Mouse (Mus musculus): Measurements from ENCODE around the gene Ptpre. TPM values are rescaled to one million over a fixed set of nuclear protein-coding genes. Genes with fewer than 3 reads are reported as not detected.

Gene Ptpre
- polyA plus RNA-seq, 1 experiment from 2014 or later = 2.4 TPM

DNA sequence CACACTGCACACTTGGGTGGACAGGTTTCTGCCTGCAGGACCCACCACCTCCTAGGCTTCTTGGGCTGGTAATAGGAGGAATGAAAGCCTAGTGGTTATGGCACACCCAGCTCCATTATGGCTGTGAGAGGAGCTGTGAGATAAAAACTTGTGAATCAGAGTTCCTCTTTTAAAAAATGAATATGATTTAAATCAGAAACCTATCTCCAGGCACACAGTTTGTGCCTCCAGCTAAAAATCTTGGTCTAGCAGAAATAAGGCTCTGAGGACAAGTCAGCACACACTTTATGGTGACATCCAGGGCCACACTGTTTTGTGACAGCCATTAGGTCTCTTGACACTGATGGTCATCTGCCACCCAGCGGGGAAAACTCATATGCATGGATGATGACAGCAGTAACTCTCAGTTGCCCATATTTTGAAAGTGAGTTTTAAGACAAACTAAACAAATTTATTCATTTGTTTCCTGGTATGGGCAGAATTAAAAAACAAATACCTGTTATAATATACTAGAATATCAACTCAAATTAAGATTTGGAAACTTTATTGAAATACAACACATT lies 47.9 kb downstream of the Ptpre start:
- Histone ChIP-seq H3K27ac (ENCODE audit: low read length) (no peak overlapping the region), H3K4me1 (ENCODE audit: control insufficient read depth, insufficient read depth, low read length) (no peaks in the 10 kb centered on the region), H3K9ac (ENCODE audit: low read depth, low read length) (no peak overlapping the region), H3K4me3 (ENCODE audit: low read length) (no peak overlapping the region), H3K9me3 (ENCODE audit: control insufficient read depth, low read length) (no peaks in the 10 kb centered on the region), H3K36me3 (ENCODE audit: control insufficient read depth, insufficient read depth, low read length) (no peaks in the 10 kb centered on the region), H3K27me3 (replicated peaks; ENCODE audit: control insufficient read depth, insufficient read depth, low read length) (no peaks in the 10 kb centered on the region), H3K4me2 (ENCODE audit: low read depth, low read length) (no peak overlapping the region)
- ATAC-seq = no peak
- WGBS = 81% methylated on average over 1 of the region's 1 CpGs

DNA sequence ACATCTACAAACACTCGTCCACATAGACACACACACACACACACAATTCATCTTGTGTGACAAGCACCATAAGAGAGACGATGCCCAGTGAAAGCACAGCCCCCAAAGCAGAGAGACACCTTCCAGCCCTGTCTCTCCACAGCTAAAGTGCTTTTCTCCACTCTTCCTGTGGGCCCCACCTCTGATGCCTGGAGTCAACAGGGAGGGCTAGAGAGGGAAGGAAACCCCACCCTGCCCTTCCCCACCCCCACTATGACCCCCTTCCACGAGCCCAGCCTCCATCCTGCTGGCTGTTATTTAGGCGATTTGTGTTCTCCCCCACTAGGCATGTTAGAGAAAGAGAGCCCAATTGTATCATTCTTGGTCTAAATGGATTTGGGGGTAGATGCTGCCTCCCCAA lies 49.1 kb downstream of the Ptpre start:
- H3K4me1 ChIP-seq (ENCODE audit: control insufficient read depth, insufficient read depth, low read length) = no peaks in the 10 kb centered on the region
- no peak overlapping the region for H3K27ac ChIP-seq (ENCODE audit: low read length)
- H3K4me2 ChIP-seq (ENCODE audit: low read depth, low read length) = no peak overlapping the region
- no peaks in the 10 kb centered on the region for H3K9me3 ChIP-seq (ENCODE audit: control insufficient read depth, low read length)
- no peak for ATAC-seq
- H3K9ac ChIP-seq (ENCODE audit: low read depth, low read length) = no peak overlapping the region
- H3K36me3 ChIP-seq (ENCODE audit: control insufficient read depth, insufficient read depth, low read length) = no peaks in the 10 kb centered on the region
- no peak overlapping the region for H3K4me3 ChIP-seq (ENCODE audit: low read length)
- H3K27me3 ChIP-seq (replicated peaks; ENCODE audit: control insufficient read depth, insufficient read depth, low read length) = no peaks in the 10 kb centered on the region
- WGBS = 39% methylated on average over 4 of the region's 4 CpGs

DNA sequence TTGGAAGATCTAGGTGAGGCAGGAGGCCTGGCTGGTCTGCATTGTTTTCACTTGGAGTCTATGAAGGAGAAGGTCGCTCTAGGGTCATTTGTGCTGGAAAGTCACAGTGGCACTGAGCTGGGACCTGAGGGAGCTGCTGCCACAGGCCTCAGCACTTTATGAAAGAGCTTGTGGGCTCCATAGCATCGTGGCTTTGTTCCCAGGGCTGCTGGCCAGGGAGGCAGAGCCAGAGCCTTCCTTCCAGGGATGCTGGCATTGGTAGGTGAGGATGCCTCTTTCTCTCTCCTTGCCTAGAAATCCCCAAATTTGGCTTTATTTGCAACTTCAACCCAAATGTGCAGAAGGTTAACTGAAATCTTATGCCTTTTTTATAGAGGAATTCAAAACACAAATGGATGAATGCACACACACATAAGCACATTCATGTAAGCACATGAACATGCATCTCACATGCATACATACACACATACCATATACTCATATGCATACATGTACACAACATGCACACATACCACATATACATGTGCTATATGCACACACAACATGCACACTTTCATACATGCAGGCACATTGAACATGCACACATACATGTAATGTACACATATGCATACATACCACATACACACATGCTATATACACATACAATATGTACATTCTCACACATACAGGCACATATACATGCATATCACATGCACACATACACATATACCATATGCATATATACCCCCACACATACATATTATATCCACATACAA lies 50.7 kb downstream of the Ptpre start:
- WGBS = 55% methylated on average over 2 of the region's 2 CpGs
- Histone ChIP-seq H3K27me3 (replicated peaks; ENCODE audit: control insufficient read depth, insufficient read depth, low read length) (no peaks in the 10 kb centered on the region), H3K36me3 (ENCODE audit: control insufficient read depth, insufficient read depth, low read length) (no peaks in the 10 kb centered on the region)

DNA sequence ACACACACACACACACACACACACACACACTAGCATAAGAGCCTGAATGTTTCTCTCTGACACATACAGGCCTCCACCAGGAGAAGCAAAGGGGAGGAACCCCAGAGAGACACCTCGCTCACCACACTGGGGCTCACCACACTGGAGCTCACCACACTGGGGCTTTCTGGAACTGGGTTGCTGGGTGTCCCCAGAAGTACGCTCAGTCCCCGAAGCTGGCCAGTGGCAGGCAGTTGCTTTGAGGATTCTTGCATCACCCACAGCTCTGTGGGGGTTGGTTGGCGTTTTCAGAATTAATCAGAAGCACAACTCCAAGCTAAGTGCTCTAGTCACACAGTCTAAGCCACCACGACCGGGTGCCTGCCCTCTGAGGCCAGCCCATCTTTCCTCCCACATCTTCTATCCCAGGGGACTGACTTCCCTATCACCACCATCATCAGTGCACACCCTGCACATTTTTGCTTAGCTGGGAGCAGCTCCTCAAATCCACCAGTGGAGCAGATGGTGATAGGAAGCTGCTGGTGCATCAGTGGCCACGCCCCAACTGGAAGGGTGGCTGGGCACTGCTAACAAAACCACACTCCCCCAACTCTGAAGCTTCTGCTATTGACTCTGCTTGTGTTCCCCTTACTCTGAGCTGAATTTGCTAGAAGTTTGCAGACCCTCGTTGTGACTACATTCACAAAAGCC lies 51.5 kb downstream of the Ptpre start:
- Histone ChIP-seq H3K4me2 (ENCODE audit: low read depth, low read length) (no peak overlapping the region), H3K36me3 (ENCODE audit: control insufficient read depth, insufficient read depth, low read length) (no peaks in the 10 kb centered on the region), H3K4me1 (ENCODE audit: control insufficient read depth, insufficient read depth, low read length) (no peaks in the 10 kb centered on the region), H3K9me3 (ENCODE audit: control insufficient read depth, low read length) (no peaks in the 10 kb centered on the region), H3K4me3 (ENCODE audit: low read length) (no peak overlapping the region), H3K27ac (ENCODE audit: low read length) (no peak overlapping the region), H3K27me3 (replicated peaks; ENCODE audit: control insufficient read depth, insufficient read depth, low read length) (no peaks in the 10 kb centered on the region), H3K9ac (ENCODE audit: low read depth, low read length) (no peak overlapping the region)
- 79% methylated on average over 8 of the region's 8 CpGs for WGBS
- ATAC-seq = no peak

More for the DNA sequence above, 50.7 kb downstream of the Ptpre start:
- Histone ChIP-seq H3K4me3 (ENCODE audit: low read length) (no peak overlapping the region), H3K4me2 (ENCODE audit: low read depth, low read length) (no peak overlapping the region), H3K9ac (ENCODE audit: low read depth, low read length) (no peak overlapping the region), H3K9me3 (ENCODE audit: control insufficient read depth, low read length) (no peaks in the 10 kb centered on the region), H3K4me1 (ENCODE audit: control insufficient read depth, insufficient read depth, low read length) (no peaks in the 10 kb centered on the region), H3K27ac (ENCODE audit: low read length) (no peak overlapping the region)
- no peak for ATAC-seq

DNA sequence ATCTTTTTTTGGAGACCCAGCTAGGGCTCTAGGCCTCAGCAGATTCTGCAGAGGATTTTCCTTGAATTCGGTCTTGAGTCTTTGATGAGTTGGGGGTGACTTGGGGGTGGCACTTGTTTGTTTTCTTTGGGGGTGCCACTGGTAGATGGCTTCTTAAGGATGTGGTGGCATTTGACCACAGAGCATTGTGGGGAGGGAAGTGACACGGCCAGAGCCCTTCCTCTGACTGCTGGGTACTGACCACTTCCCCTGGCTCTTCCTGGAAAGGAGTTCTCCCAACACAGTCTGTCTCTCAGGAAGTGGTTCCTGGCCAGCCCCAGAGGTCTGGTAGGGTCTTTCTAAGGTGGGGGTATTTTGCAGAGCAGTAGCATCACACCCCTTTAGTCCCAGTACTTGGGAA lies 54.2 kb downstream of the Ptpre start:
- 86% methylated on average over 2 of the region's 2 CpGs for WGBS
- Histone ChIP-seq H3K4me3 (ENCODE audit: low read length) (no peak overlapping the region), H3K27me3 (replicated peaks; ENCODE audit: control insufficient read depth, insufficient read depth, low read length) (no peaks in the 10 kb centered on the region), H3K9me3 (ENCODE audit: control insufficient read depth, low read length) (no peaks in the 10 kb centered on the region), H3K9ac (ENCODE audit: low read depth, low read length) (no peak overlapping the region), H3K36me3 (ENCODE audit: control insufficient read depth, insufficient read depth, low read length) (no peaks in the 10 kb centered on the region), H3K4me2 (ENCODE audit: low read depth, low read length) (no peak overlapping the region), H3K4me1 (ENCODE audit: control insufficient read depth, insufficient read depth, low read length) (peaks cover 6% of the 10 kb centered on the region), H3K27ac (ENCODE audit: low read length) (no peak overlapping the region)
- no peak for ATAC-seq

DNA sequence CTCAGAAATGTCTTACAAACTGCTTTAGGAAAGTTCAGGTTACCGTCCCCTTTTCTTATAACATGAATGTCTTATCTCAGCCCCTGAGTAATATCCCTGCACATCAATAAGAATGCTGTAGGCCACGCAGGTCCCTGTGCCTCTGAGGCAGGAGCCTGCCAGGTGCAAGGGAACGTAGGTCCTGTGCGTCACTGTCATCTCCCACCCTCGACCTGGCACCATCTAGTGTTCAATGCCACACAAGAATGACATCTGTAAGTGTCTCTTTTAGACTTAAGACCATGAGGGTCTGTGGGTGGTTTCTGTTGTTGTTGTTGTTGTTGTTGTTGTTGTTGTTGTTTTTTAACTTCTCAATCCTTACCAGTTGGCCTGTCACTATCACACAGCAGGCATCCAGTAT lies 56.0 kb downstream of the Ptpre start:
- no peak for ATAC-seq
- no peaks in the 10 kb centered on the region for H3K9me3 ChIP-seq (ENCODE audit: control insufficient read depth, low read length)
- H3K4me3 ChIP-seq (ENCODE audit: low read length) = no peak overlapping the region
- 70% methylated on average over 5 of the region's 5 CpGs for WGBS
- no peak overlapping the region for H3K27ac ChIP-seq (ENCODE audit: low read length)
- H3K4me2 ChIP-seq (ENCODE audit: low read depth, low read length) = no peak overlapping the region
- H3K4me1 ChIP-seq (ENCODE audit: control insufficient read depth, insufficient read depth, low read length) = peaks cover 20% of the 10 kb centered on the region
- H3K36me3 ChIP-seq (ENCODE audit: control insufficient read depth, insufficient read depth, low read length) = no peaks in the 10 kb centered on the region
- H3K27me3 ChIP-seq (replicated peaks; ENCODE audit: control insufficient read depth, insufficient read depth, low read length) = no peaks in the 10 kb centered on the region
- H3K9ac ChIP-seq (ENCODE audit: low read depth, low read length) = no peak overlapping the region

DNA sequence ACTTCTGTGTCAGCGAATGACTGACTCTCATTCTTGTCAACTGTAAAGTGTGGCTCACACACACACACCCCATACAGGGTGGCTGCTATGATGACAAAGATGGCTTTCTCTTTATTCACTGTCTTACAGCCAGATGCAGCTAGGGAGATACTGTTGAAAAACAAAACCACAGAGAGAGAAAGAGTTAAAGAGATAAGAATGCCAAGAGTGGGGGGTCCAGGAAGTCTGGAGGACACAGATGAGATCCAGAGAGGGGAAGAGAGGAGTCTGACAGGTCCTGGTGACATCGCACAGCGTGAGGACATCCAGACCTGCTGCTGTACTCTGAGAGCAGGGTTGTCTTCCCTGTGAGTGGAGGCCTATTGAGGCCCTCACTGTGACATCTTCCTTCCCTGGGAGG lies 56.5 kb downstream of the Ptpre start:
- H3K4me2 ChIP-seq (ENCODE audit: low read depth, low read length) = no peak overlapping the region
- H3K27ac ChIP-seq (ENCODE audit: low read length) = no peak overlapping the region
- no peak overlapping the region for H3K9ac ChIP-seq (ENCODE audit: low read depth, low read length)
- no peaks in the 10 kb centered on the region for H3K9me3 ChIP-seq (ENCODE audit: control insufficient read depth, low read length)
- peaks cover 21% of the 10 kb centered on the region for H3K4me1 ChIP-seq (ENCODE audit: control insufficient read depth, insufficient read depth, low read length)
- ATAC-seq = no peak
- WGBS = 53% methylated on average over 3 of the region's 3 CpGs
- no peaks in the 10 kb centered on the region for H3K27me3 ChIP-seq (replicated peaks; ENCODE audit: control insufficient read depth, insufficient read depth, low read length)
- no peaks in the 10 kb centered on the region for H3K36me3 ChIP-seq (ENCODE audit: control insufficient read depth, insufficient read depth, low read length)
- H3K4me3 ChIP-seq (ENCODE audit: low read length) = no peak overlapping the region

DNA sequence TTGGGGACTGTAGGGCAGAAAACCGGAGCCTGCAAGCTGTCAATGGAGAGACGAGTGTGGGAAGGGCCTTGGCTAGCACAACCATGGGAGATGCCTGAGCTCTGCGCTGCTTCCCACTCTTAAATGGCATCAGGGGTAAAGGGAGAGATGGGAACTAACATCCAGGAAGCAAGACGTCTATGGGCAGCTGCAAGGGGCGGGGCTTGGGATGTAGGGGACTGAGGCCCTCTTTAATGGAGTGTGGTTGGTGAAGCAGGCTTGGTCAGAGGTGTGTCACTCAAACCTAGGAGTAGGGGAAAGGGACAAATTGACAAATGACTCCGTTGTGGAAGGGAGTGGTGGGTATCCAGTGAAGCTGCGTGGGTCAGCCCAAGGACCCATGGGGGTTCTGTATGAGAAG lies 57.4 kb downstream of the Ptpre start:
- no peak overlapping the region for H3K4me2 ChIP-seq (ENCODE audit: low read depth, low read length)
- ATAC-seq = no peak
- H3K4me3 ChIP-seq (ENCODE audit: low read length) = no peak overlapping the region
- 60% methylated on average over 7 of the region's 7 CpGs for WGBS
- no peaks in the 10 kb centered on the region for H3K9me3 ChIP-seq (ENCODE audit: control insufficient read depth, low read length)
- H3K9ac ChIP-seq (ENCODE audit: low read depth, low read length) = no peak overlapping the region
- no peaks in the 10 kb centered on the region for H3K27me3 ChIP-seq (replicated peaks; ENCODE audit: control insufficient read depth, insufficient read depth, low read length)
- H3K27ac ChIP-seq (ENCODE audit: low read length) = no peak overlapping the region
- H3K4me1 ChIP-seq (ENCODE audit: control insufficient read depth, insufficient read depth, low read length) = peaks cover 21% of the 10 kb centered on the region
- H3K36me3 ChIP-seq (ENCODE audit: control insufficient read depth, insufficient read depth, low read length) = no peaks in the 10 kb centered on the region

DNA sequence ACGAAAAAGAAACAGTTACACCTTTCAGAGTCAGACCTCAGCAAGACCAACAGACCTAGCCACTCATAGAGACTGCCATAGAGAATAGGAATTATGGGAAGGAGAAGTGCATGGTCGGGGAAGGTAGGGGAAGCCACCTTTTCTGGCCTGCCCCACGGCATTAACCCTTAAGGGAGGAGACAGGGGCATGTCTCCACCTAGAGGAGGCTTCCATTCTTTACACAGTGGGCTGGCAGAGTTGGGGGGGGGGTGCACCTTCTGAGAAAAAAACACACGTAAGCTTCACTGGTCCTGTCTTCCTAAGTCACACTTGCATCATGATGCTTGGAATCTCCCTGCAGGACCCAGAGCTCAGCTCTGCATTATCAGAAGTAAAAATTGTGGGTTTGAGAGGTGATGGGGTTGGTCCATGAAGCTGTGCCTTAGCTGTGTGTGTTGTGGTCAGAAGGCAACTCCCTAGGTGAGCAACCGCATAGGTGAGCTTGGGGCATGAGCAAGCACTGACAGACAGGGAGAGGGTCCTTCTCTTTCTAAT lies 58.4 kb downstream of the Ptpre start:
- H3K4me2 ChIP-seq (ENCODE audit: low read depth, low read length) = no peak overlapping the region
- no peaks in the 10 kb centered on the region for H3K9me3 ChIP-seq (ENCODE audit: control insufficient read depth, low read length)
- H3K27ac ChIP-seq (ENCODE audit: low read length) = no peak overlapping the region
- no peaks in the 10 kb centered on the region for H3K27me3 ChIP-seq (replicated peaks; ENCODE audit: control insufficient read depth, insufficient read depth, low read length)
- no peak for ATAC-seq
- H3K36me3 ChIP-seq (ENCODE audit: control insufficient read depth, insufficient read depth, low read length) = no peaks in the 10 kb centered on the region
- H3K4me3 ChIP-seq (ENCODE audit: low read length) = no peak overlapping the region
- H3K9ac ChIP-seq (ENCODE audit: low read depth, low read length) = no peak overlapping the region
- 46% methylated on average over 5 of the region's 5 CpGs for WGBS
- H3K4me1 ChIP-seq (ENCODE audit: control insufficient read depth, insufficient read depth, low read length) = peaks cover 21% of the 10 kb centered on the region
